Mouse (Mus musculus): ENCODE results near the gene Actn4.
A peak's percentile ranks its signal among the peaks of the same experiment; 100 is the strongest.

The Actn4 gene

DNA sequence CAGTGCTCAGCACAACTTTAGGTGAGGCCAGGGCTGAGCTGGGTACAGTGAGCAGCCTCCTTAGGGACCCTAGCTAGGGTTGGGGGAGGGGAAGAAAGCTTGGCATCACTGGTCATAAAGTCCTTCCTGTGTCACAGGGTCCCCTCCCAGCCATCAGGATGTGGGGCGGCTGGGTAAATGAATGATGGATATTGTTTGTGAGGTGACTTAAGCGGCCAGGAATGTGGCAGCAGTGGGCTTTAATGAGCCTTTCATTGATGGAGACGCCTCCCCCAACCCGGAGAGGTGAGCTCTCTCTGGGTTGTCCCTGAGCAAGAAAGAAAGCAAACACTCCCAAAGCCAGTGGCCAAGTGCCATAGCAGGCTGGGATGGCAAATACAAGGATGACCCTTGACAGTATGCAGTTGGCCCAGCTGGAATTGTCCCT, 38.3 kb downstream of the Actn4 start:
- no peak for DNase-seq (ENCODE audit: low read depth)

GRCm38 (mm10) chr7:28922606-28923005, 39.5 kb downstream of the Actn4 start:
- DNase-seq (ENCODE audit: low read depth), result no peak

DNA sequence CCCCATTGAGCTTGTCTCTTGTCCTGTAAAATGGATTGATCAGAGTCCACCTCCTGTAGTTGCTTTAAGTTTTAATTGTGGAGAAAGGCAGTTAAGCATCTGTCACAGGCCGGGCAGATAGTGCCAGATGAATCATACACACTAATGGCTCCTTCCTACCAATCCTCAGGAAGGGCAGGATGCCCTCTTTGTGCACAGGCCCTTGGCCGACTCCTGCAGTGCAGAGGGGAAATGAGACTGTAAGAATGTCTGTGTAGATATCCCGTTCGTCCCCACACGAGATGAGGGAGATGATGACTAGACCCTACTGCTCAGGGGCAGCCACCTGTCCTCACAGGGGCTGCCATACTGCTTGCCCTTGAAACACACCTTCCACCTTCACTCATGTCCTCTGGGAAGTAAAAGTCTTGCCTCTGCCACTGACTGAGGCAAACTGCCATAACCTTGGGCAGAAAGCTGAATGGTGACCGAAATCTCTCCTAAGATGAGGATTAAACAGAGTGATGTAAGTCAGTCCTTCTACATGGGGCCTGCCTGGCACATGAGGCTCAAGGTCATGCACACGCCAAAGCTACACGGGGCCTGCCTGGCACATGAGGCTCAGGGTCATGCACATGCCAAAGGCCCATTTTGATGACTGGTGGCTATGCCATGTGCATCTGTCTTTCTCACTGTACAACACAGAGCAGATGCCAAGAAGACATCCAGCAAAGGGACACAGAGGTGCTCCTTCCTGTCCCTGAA, 40.2 kb downstream of the Actn4 start:
- no peak for DNase-seq (ENCODE audit: low read depth)

- DNase-seq (ENCODE audit: low read depth), result no peak
Measured at GRCm38 (mm10) chr7:28921178-28921577, 41.0 kb downstream of the Actn4 start.

DNA sequence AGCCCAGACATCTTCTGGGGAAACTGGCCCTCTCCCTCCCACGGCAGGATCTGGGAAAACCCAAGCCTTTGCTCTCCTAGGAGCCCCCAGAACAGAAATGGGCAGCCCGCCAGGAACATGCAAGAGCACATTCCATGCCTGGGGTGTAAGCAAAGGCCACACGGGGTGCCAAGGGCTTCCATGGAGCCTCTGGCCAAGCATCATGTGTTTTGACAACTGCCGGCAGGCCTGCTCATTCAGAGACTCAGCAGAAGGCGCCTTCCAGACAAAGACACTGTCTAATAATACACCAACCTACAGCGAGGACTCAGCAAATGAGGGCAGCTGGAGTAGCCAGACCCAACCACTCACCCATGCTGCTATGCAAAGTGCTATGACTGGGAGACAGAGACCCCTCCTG, 42.3 kb downstream of the Actn4 start:
- peak; percentile 83 for DNase-seq (ENCODE audit: low read depth)

DNA sequence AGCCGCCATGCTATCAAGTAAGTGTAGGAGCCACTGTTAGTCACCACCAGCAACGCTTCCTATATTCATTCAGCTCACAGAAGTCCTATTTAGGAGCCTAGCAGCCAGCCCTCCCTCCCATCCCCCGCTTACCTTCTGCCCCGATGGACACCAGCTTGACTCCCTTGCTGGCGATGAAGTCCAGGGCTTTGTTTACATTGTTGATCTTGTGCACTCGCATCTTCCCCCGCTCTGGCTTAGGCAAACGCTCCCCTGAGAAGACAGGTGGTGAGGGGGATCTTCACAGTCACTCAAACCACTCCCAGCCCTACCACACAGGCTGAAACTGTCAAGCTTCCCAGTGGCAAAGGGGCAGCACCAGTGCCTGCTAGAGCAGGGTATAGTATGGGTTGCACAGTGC, 43.6 kb downstream of the Actn4 start:
- no peak for DNase-seq (ENCODE audit: low read depth)

GRCm38 (mm10) chr7:28917503-28918426, 44.4 kb downstream of the Actn4 start:
- peak; percentile 85 for DNase-seq (ENCODE audit: low read depth)

GRCm38 (mm10) chr7:28916491-28916890, 45.6 kb downstream of the Actn4 start:
- DNase-seq (ENCODE audit: low read depth), result no peak

DNA sequence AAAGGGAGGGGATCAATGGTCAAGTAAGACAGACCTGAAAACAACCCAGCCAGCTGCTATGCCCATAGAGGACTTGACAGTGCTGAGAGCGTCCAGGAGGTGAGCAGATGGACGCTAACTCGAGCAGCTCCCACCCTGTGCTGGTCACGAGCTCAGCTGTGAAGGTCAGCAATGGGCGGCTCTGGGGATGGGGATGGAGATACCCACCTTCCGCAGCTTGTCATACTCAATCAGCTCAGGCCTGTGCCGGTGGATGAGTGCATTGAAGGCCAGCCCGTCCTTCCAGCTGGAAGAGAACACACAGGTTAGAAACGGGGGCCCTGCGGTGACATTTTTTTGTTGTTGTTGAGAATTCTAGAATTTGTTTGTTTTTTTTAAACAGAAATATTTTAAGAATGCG, 49.0 kb downstream of the Actn4 start:
- DNase-seq (ENCODE audit: low read depth), result no peak

DNA sequence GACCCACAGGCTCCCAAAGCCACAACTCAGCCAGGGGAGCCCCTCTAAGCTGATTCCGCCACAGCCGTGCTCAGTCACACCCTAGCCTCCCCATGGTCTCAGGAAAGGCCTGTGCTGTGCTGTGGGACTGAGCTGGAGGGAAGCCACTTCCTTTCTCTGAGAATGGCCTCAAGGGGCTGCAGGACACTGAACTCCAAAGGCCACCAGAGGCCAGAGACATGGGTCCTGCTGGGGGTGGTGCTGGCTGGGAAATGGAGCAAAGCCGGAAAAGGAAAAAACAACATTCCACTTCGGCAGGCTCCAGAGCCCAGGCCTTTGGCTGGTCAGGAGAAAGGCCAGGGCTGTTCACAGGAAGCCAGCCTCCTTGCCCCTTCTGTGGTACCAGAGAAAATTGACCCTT, 50.5 kb downstream of the Actn4 start:
- DNase-seq (ENCODE audit: low read depth), result no peak

DNA sequence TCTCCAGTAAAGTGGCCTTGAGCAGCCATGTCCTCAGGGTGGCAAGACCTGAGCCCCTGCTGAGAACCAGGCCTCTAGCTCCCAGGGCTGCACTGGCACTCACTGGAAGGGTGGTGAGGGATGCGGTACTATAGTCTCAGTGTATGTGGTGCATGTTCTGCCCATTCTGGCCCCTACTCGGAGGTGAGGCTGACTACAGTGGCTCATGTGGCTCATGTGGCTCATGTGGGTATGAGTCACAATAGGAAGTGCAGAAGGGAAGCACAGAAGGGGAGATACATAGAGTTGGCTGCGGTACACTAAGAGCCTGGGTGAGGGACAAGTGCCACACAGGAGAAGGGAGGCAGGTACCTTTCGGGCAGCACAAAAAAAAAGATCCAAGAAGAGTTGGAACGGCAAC, 54.9 kb downstream of the Actn4 start:
- DNase-seq (ENCODE audit: low read depth), result no peak

DNA sequence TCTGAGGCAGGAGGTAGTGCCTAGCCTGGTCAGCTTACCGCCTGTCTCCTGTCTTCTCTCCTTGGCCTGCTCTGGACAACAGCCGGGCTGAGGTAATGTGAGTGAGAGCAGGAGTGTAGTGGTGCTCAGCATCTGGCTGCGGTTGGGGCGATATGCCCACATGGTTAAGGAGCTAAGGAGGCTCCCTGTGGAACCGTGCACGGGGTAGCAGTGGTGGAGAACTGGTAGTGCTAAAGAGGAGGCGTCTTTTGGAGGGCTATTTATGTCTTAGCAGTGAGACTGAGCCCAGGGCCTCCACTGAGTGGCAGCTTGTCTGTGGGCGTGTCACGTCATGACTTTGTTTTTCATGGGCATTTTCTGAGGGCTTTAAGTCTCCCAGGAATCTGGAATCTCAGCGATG, 58.4 kb downstream of the Actn4 start:
- DNase-seq (ENCODE audit: low read depth), result no peak

GRCm38 (mm10) chr7:28902809-28903208, 59.3 kb downstream of the Actn4 start:
- DNase-seq (ENCODE audit: low read depth), result peak; percentile 69

- no peak for DNase-seq (ENCODE audit: low read depth)
Measured at GRCm38 (mm10) chr7:28902180-28902579, 60.0 kb downstream of the Actn4 start.

GRCm38 (mm10) chr7:28901311-28902125, 60.6 kb downstream of the Actn4 start:
- peak; percentile 86 for DNase-seq (ENCODE audit: low read depth)

- no peak for DNase-seq (ENCODE audit: low read depth)
Measured at GRCm38 (mm10) chr7:28899972-28900371, 62.2 kb downstream of the Actn4 start.

GRCm38 (mm10) chr7:28897661-28898060, 64.5 kb downstream of the Actn4 start:
- no peak for DNase-seq (ENCODE audit: low read depth)

GRCm38 (mm10) chr7:28894942-28895341, 67.2 kb downstream of the Actn4 start:
- no peak for DNase-seq (ENCODE audit: low read depth)

- no peak for DNase-seq (ENCODE audit: low read depth)
Measured at GRCm38 (mm10) chr7:28893643-28894265, 68.4 kb downstream of the Actn4 start.

- no peak for DNase-seq (ENCODE audit: low read depth)
Measured at GRCm38 (mm10) chr7:28892601-28893000, 69.5 kb downstream of the Actn4 start.

GRCm38 (mm10) chr7:28888701-28889161, 73.4 kb downstream of the Actn4 start:
- no peak for DNase-seq (ENCODE audit: low read depth)

DNA sequence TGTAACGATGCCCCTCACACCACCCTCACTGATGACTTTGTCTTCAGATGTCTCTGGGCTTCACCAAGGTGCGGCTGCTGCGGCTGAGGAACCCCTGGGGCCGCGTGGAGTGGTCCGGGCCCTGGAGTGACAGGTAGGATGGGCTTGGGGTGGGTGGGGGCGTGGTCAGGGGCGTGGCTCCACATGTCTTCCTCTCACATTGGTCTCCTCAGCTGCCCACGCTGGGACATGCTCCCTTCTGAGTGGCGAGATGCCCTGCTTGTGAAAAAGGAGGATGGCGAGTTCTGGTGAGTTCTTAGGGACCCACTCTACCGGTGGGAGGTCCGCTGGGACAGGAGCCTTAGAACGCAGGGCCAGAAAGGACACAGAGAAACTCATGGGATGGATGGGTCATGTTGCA, 75.7 kb downstream of the Actn4 start:
- no peak for DNase-seq (ENCODE audit: low read depth)
